Mouse (Mus musculus) testis, adult 2 months (tissue): ENCODE results near the gene Nfkbiz. TPM values are rescaled to one million over a fixed set of nuclear protein-coding genes. Genes with fewer than 3 reads are reported as not detected.

ENCODE experiments used
- H3K27ac ChIP-seq: fragments of 200-500 bp; 2 replicates; pipeline ENCODE4 v1.5.1; 2012; ENCODE audit warnings: low read depth, low read length; ENCODE audit not compliant: control insufficient read depth, insufficient read depth
- H3K27me3 ChIP-seq: fragments of 200-500 bp; 2 replicates; pipeline ENCODE4 v1.6.1; 2012; ENCODE audit warnings: mild to moderate bottlenecking, low read length, moderate library complexity; ENCODE audit not compliant: control insufficient read depth, insufficient read depth
- H3K36me3 ChIP-seq: fragments of 200-500 bp; 2 replicates; pipeline ENCODE4 v1.6.1; 2012; ENCODE audit warnings: mild to moderate bottlenecking, low read length; ENCODE audit not compliant: control insufficient read depth, insufficient read depth
- H3K4me1 ChIP-seq: fragments of 200-500 bp; 2 replicates; pipeline ENCODE4 v1.6.1; 2012; ENCODE audit warnings: low read length; ENCODE audit not compliant: control insufficient read depth, insufficient read depth
- H3K4me3 ChIP-seq: fragments of 200-500 bp; 2 replicates; pipeline ENCODE4 v1.5.1; 2012; ENCODE audit warnings: low read depth, mild to moderate bottlenecking, low read length, moderate library complexity, mixed read lengths; ENCODE audit not compliant: control insufficient read depth
- CTCF ChIP-seq: fragments of 200-500 bp; IDR thresholded peaks from 2 replicates; pipeline ENCODE4 v1.5.1; 2012; ENCODE audit warnings: low read depth, mild to moderate bottlenecking, inconsistent platforms, low read length, moderate library complexity; ENCODE audit not compliant: control insufficient read depth, insufficient read depth, insufficient replicate concordance
- POLR2A ChIP-seq: fragments of 200-500 bp; IDR thresholded peaks from 2 replicates; pipeline ENCODE4 v1.6.1; 2012; ENCODE audit warnings: low read depth, mild to moderate bottlenecking, inconsistent platforms, low read length, moderate library complexity; ENCODE audit not compliant: control insufficient read depth
- polyA plus RNA-seq: library from polyadenylated mRNA; depleted of rRNA; stranded (reverse); fragments of >200 nt; gene quantifications from 2 replicates; pipeline ENCODE4 v1.2.3, GENCODE M21; 2012; rRNA removed

The Nfkbiz gene
- 4.5 and 4.6 TPM in 2 replicates for polyA plus RNA-seq

- H3K27me3 ChIP-seq, result no peaks in the 10 kb centered on the region
- no peak for TF ChIP-seq CTCF
- no peak for TF ChIP-seq POLR2A
- peak within 1 kb of the TSS; percentile 89 for H3K27ac ChIP-seq
- H3K4me3 ChIP-seq, result peak within 1 kb of the TSS; percentile 95
- peaks cover 8% of the 10 kb centered on the region for H3K4me1 ChIP-seq
- H3K36me3 ChIP-seq, result no peaks in the 10 kb centered on the region
These were observed at the start of gene Nfkbiz for GRCm38 (mm10) chr16:55838510-55839474. Gene Nfkbiz (minus strand): TSS chr16:55838899.

DNA sequence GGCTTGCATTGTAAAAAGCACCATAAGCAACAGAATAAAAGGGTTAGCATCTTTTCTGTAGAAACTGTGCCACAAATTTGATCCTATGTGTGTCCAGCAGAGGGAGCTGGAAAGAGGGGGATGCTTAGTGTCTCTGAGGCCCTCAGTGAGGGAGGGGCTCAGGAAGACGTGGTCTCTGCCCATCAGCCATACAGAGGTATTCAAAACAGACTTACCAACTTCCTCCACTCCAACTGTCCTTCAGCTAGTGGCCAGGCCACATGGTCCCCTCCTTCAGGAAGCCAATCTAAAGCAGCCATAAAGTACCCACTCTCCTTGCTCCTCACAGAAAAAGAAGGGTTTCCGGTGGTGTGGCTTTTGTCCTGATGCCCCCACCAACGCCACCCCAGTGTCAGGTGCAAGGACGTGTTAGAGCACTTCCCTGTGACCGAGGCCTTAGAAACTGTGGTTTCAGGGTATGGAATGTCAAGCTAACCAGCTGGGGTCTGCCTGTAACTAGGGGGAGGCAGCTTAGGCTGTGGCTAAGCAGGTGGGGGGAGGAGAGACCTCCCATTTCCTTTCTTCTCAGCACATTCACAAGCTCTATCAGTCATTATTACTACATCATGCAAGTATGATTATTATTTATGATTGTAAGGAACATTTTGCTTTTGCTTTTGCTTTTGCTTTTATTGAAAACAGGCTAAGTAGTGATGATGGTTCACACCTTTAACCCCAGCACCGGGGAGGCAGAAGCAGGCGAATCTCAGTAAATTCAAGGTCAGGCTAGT is 49.3 kb upstream of the Nfkbiz start:
- Histone ChIP-seq H3K4me3 (no peak overlapping the region), H3K4me1 (peaks cover 2% of the 10 kb centered on the region; the same call in 1 of the 2 replicates), H3K27me3 (no peaks in the 10 kb centered on the region), H3K36me3 (no peaks in the 10 kb centered on the region), H3K27ac (no peak overlapping the region)
- TF ChIP-seq CTCF (no peak), POLR2A (no peak)

GRCm38 (mm10) chr16:55884246-55884645 is 45.5 kb upstream of the Nfkbiz start:
- TF ChIP-seq CTCF, result no peak
- no peak for TF ChIP-seq POLR2A
- H3K4me3 ChIP-seq, result no peak overlapping the region
- no peak overlapping the region for H3K27ac ChIP-seq
- H3K4me1 ChIP-seq, result no peaks in the 10 kb centered on the region
- no peaks in the 10 kb centered on the region for H3K27me3 ChIP-seq
- no peaks in the 10 kb centered on the region for H3K36me3 ChIP-seq

- Histone ChIP-seq H3K4me3 (no peak overlapping the region), H3K36me3 (no peaks in the 10 kb centered on the region), H3K27ac (no peak overlapping the region), H3K27me3 (no peaks in the 10 kb centered on the region), H3K4me1 (no peaks in the 10 kb centered on the region)
- TF ChIP-seq CTCF, result no peak
- no peak for TF ChIP-seq POLR2A
These were observed 37.3 kb upstream of the Nfkbiz start for GRCm38 (mm10) chr16:55876025-55876424.

- Histone ChIP-seq H3K4me3 (no peak overlapping the region), H3K27ac (no peak overlapping the region), H3K27me3 (no peaks in the 10 kb centered on the region), H3K4me1 (peaks cover 4% of the 10 kb centered on the region), H3K36me3 (no peaks in the 10 kb centered on the region)
- no peak for TF ChIP-seq POLR2A
- TF ChIP-seq CTCF, result no peak
These were observed 25.1 kb upstream of the Nfkbiz start for GRCm38 (mm10) chr16:55863832-55864231.

DNA sequence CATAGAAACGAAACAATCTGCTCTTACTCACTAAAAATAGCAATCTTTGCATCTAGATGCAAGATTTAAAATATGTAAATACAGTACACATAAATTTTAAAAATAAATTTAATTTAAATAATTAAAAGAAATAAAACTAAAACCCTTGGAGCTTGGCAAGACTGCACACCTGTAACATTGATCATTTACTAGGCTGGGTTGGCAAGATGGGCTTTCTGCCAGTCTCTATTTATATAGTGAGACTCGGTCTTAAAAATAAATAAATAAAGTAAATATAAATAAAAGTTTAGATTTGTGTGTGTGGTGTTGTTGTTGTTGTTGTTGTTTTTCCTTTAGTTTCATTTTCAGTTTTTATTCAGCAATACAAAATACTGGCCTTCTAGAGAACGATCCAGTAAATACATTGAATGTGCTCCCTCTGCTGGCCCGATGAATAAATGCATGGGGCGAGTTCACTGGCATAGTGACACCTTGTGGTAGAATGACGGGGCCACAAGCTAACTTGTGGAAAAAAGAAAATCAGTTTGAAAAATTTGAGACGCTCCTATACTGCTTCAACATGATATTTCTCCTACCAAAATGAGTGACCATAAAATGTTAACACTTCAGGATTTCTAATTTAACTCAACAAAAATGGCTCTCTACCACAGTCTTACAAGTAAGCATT is 24.6 kb upstream of the Nfkbiz start:
- TF ChIP-seq CTCF, result peak; percentile 45; the same call in 1 of the 2 replicates
- TF ChIP-seq POLR2A, result no peak
- H3K36me3 ChIP-seq, result no peaks in the 10 kb centered on the region
- peaks cover 4% of the 10 kb centered on the region for H3K4me1 ChIP-seq
- H3K4me3 ChIP-seq, result no peak overlapping the region
- no peaks in the 10 kb centered on the region for H3K27me3 ChIP-seq
- no peak overlapping the region for H3K27ac ChIP-seq
